ENCODE assay signal across 27 mouse cellular contexts in genomic region chr8:58265485-58265884, GRCm38 (mm10).
DNase-seq lines count a peak whose midpoint lies in the region; ATAC-seq and TF ChIP-seq lines count a peak whose summit lies in the region.
"Had no signal": no experiment of that assay in that cellular context is flagged by ENCODE, and none has a peak within 500 bp of the region (broad histone marks: within the 10 kb centered on the region; RNA-seq: fewer than 3 reads in every experiment).

No protein-coding gene starts in this region.

- no peak overlapping the region for H3K4me3 ChIP-seq in forebrain, embryonic 14.5 days (ENCODE audit: low read depth, low read length)
- H3K4me3 ChIP-seq in forebrain, embryonic 11.5 days (ENCODE audit: low read depth, low read length): no peak overlapping the region
- H3K4me3 ChIP-seq in midbrain, embryonic 14.5 days (replicated peaks; ENCODE audit: low read depth, low read length): no peak overlapping the region
- H3K4me3 ChIP-seq in midbrain, embryonic 11.5 days (ENCODE audit: low read depth, low read length): no peak overlapping the region
- H3K4me3 ChIP-seq in layer of hippocampus, adult 2 months: no peak overlapping the region
- H3K4me3 ChIP-seq: heart, adult 2 months; heart, embryonic 10.5 days; heart, embryonic 13.5 days had no signal

- H3K27ac ChIP-seq in forebrain, embryonic 14.5 days (ENCODE audit: low read depth, low read length): no peak overlapping the region
- no peak overlapping the region for H3K27ac ChIP-seq in forebrain, embryonic 11.5 days (ENCODE audit: low read depth, low read length)
- H3K27ac ChIP-seq in midbrain, embryonic 14.5 days (replicated peaks; ENCODE audit: low read depth, low read length): no peak overlapping the region
- no peak overlapping the region for H3K27ac ChIP-seq in midbrain, embryonic 11.5 days (ENCODE audit: low read depth, low read length)
- no peak overlapping the region for H3K27ac ChIP-seq in layer of hippocampus, adult 2 months
- H3K27ac ChIP-seq: heart, adult 2 months; heart, embryonic 10.5 days; heart, embryonic 13.5 days; hindbrain, embryonic 14.5 days; hindbrain, postnatal 0 days had no signal

- ATAC-seq in forebrain, embryonic 14.5 days: no peak
- no peak for ATAC-seq in forebrain, embryonic 11.5 days (replicated peaks; ENCODE audit: low FRiP score)
- ATAC-seq in midbrain, embryonic 14.5 days (ENCODE audit: low FRiP score, low TSS enrichment): no peak
- ATAC-seq in midbrain, embryonic 11.5 days (ENCODE audit: low FRiP score): no peak
- ATAC-seq: hindbrain, postnatal 0 days; inflammation-experienced regulatory T-cells, adult 6 months; intestine, embryonic 16.5 days; Patski had no signal

- no peaks in the 10 kb centered on the region for H3K36me3 ChIP-seq in forebrain, embryonic 14.5 days (ENCODE audit: control insufficient read depth, insufficient read depth, low read length)
- H3K36me3 ChIP-seq in forebrain, embryonic 11.5 days (ENCODE audit: control insufficient read depth, insufficient read depth, low read length): no peaks in the 10 kb centered on the region
- no peaks in the 10 kb centered on the region for H3K36me3 ChIP-seq in midbrain, embryonic 14.5 days (ENCODE audit: control insufficient read depth, insufficient read depth, low read length)
- H3K36me3 ChIP-seq in midbrain, embryonic 11.5 days (ENCODE audit: control insufficient read depth, insufficient read depth, low read length): no peaks in the 10 kb centered on the region
- H3K36me3 ChIP-seq: heart, embryonic 10.5 days; heart, embryonic 13.5 days had no signal

- peak; percentile 19 for DNase-seq in embryo, embryonic 10 days (ENCODE audit: low spot score)
- no peak for DNase-seq in embryo, embryonic 9.5 days (ENCODE audit: extremely low spot score)
- peak; percentile 27 for DNase-seq in forebrain, embryonic 14.5 days (ENCODE audit: low spot score)
- DNase-seq in forebrain, embryonic 11.5 days (ENCODE audit: low spot score): no peak
- DNase-seq in midbrain, embryonic 14.5 days: peak; percentile 14
- no peak for DNase-seq in midbrain, embryonic 11.5 days (ENCODE audit: low spot score, missing footprints)
- no peak for DNase-seq in layer of hippocampus, adult 2 months (ENCODE audit: low spot score in 2 of 2)
- DNase-seq in liver: no peak
- DNase-seq: adrenal gland, postnatal 10 days; adrenal gland, postnatal 36 days; cerebellum, adult 11-12 months; cerebellum, adult 8-10 months; cerebellum, postnatal 10 days; cerebellum, postnatal 36 days; gastrocnemius, postnatal 10 days; gastrocnemius, postnatal 36 days; heart, adult 2 months; heart, postnatal 14 days; heart, postnatal 4 days; kidney, adult 18-20 months had no signal

- TF ChIP-seq CTCF in layer of hippocampus, adult 2 months (conservative IDR thresholded peaks at IDR 0.05): no peak

- H3K4me2 ChIP-seq in forebrain, embryonic 14.5 days (ENCODE audit: low read length): no peak overlapping the region
- no peak overlapping the region for H3K4me2 ChIP-seq in forebrain, embryonic 11.5 days (ENCODE audit: low read depth, low read length, severe bottlenecking)
- no peak overlapping the region for H3K4me2 ChIP-seq in midbrain, embryonic 14.5 days (ENCODE audit: low read length)
- H3K4me2 ChIP-seq in midbrain, embryonic 11.5 days: no peak overlapping the region
- H3K4me2 ChIP-seq: heart, embryonic 13.5 days; hindbrain, embryonic 14.5 days had no signal

- no peak overlapping the region for H3K9ac ChIP-seq in forebrain, embryonic 14.5 days (ENCODE audit: low read length)
- H3K9ac ChIP-seq in forebrain, embryonic 11.5 days (ENCODE audit: low read length): no peak overlapping the region
- no peak overlapping the region for H3K9ac ChIP-seq in midbrain, embryonic 14.5 days (replicated peaks; ENCODE audit: low read length)
- H3K9ac ChIP-seq in midbrain, embryonic 11.5 days (ENCODE audit: low read length): no peak overlapping the region
- H3K9ac ChIP-seq: heart, embryonic 13.5 days; hindbrain, embryonic 14.5 days had no signal

- H3K27me3 ChIP-seq in forebrain, embryonic 14.5 days (replicated peaks; ENCODE audit: control insufficient read depth, insufficient read depth, low read length): no peaks in the 10 kb centered on the region
- no peaks in the 10 kb centered on the region for H3K27me3 ChIP-seq in forebrain, embryonic 11.5 days (ENCODE audit: control insufficient read depth, insufficient read depth, low read length)
- no peaks in the 10 kb centered on the region for H3K27me3 ChIP-seq in midbrain, embryonic 14.5 days (ENCODE audit: control insufficient read depth, insufficient read depth, low read length)
- H3K27me3 ChIP-seq in midbrain, embryonic 11.5 days (ENCODE audit: control insufficient read depth, insufficient read depth, low read length): no peaks in the 10 kb centered on the region
- H3K27me3 ChIP-seq: heart, embryonic 13.5 days had no signal

- no peaks in the 10 kb centered on the region for H3K9me3 ChIP-seq in forebrain, embryonic 14.5 days (replicated peaks; ENCODE audit: control insufficient read depth, low read length)
- H3K9me3 ChIP-seq in forebrain, embryonic 11.5 days (ENCODE audit: control insufficient read depth, low read length): no peaks in the 10 kb centered on the region
- H3K9me3 ChIP-seq in midbrain, embryonic 14.5 days (ENCODE audit: control insufficient read depth, low read length): peaks cover 3% of the 10 kb centered on the region; the same call in 1 of the 2 replicates
- H3K9me3 ChIP-seq in midbrain, embryonic 11.5 days (ENCODE audit: control insufficient read depth, low read length): no peaks in the 10 kb centered on the region
- H3K9me3 ChIP-seq: heart, embryonic 10.5 days; heart, embryonic 13.5 days had no signal

- H3K4me1 ChIP-seq in forebrain, embryonic 14.5 days (ENCODE audit: control insufficient read depth, insufficient read depth, low read length): no peaks in the 10 kb centered on the region
- H3K4me1 ChIP-seq in forebrain, embryonic 11.5 days (replicated peaks; ENCODE audit: control insufficient read depth, insufficient read depth, low read length): no peaks in the 10 kb centered on the region
- no peaks in the 10 kb centered on the region for H3K4me1 ChIP-seq in midbrain, embryonic 14.5 days (ENCODE audit: control insufficient read depth, insufficient read depth, low read length)
- H3K4me1 ChIP-seq in midbrain, embryonic 11.5 days (ENCODE audit: control insufficient read depth, insufficient read depth, low read length): no peaks in the 10 kb centered on the region
- H3K4me1 ChIP-seq: heart, embryonic 10.5 days; heart, embryonic 13.5 days had no signal

- WGBS in forebrain, embryonic 14.5 days: 84% methylated on average over 2 of the region's 2 CpGs
- WGBS in forebrain, embryonic 11.5 days: 93% methylated on average over 2 of the region's 2 CpGs
- 79% methylated on average over 2 of the region's 2 CpGs for WGBS in midbrain, embryonic 14.5 days
- WGBS in midbrain, embryonic 11.5 days: 88% methylated on average over 2 of the region's 2 CpGs

Comparison
In these comparisons a context has a peak if more than half of its experiments do, and no peak if none do; other contexts are left out.
1. DNase-seq: peak in embryo, embryonic 10 days (single experiment), forebrain, embryonic 14.5 days (single experiment) and midbrain, embryonic 14.5 days (single experiment); none in embryo, embryonic 9.5 days (single experiment), forebrain, embryonic 11.5 days (single experiment), midbrain, embryonic 11.5 days (single experiment), layer of hippocampus, adult 2 months (0 of 2) and liver (single experiment).